Mouse (Mus musculus): ENCODE results near the gene Pum2.

The Pum2 gene

GRCm38 (mm10) chr12:8760561-8760960 is 86.6 kb downstream of the Pum2 start:
- no peak for DNase-seq (ENCODE audit: low read depth, low spot score)

GRCm38 (mm10) chr12:8761058-8761457 is 87.1 kb downstream of the Pum2 start:
- no peak for DNase-seq (ENCODE audit: low read depth, low spot score)

- DNase-seq (ENCODE audit: low read depth, low spot score): no peak
Observed at GRCm38 (mm10) chr12:8762667-8763066, 88.7 kb downstream of the Pum2 start.

- no peak for DNase-seq (ENCODE audit: low read depth, low spot score)
Observed at GRCm38 (mm10) chr12:8764221-8764930, 90.4 kb downstream of the Pum2 start.

GRCm38 (mm10) chr12:8770946-8771843 is 97.3 kb downstream of the Pum2 start, which contains the start of gene Sdc1:
Gene Sdc1, plus strand, starts transcription at chr12:8771323.
- no peak for DNase-seq (ENCODE audit: low read depth, low spot score)

GRCm38 (mm10) chr12:8771844-8772380 is 98.0 kb downstream of the Pum2 start:
- no peak for DNase-seq (ENCODE audit: low read depth, low spot score)

GRCm38 (mm10) chr12:8772451-8773143 is 98.7 kb downstream of the Pum2 start:
- DNase-seq (ENCODE audit: low read depth, low spot score): no peak

- DNase-seq (ENCODE audit: low read depth, low spot score): no peak
Observed at GRCm38 (mm10) chr12:8773336-8773735, 99.4 kb downstream of the Pum2 start.

GRCm38 (mm10) chr12:8774183-8774582 is 100.2 kb downstream of the Pum2 start:
- no peak for DNase-seq (ENCODE audit: low read depth, low spot score)

GRCm38 (mm10) chr12:8776206-8776605 is 102.3 kb downstream of the Pum2 start:
- DNase-seq (ENCODE audit: low read depth, low spot score): no peak

- no peak for DNase-seq (ENCODE audit: low read depth, low spot score)
Observed at GRCm38 (mm10) chr12:8776741-8777140, 102.8 kb downstream of the Pum2 start.

- no peak for DNase-seq (ENCODE audit: low read depth, low spot score)
Observed at GRCm38 (mm10) chr12:8778106-8778505, 104.2 kb downstream of the Pum2 start.

- DNase-seq (ENCODE audit: low read depth, low spot score): no peak
Observed at GRCm38 (mm10) chr12:8779851-8780250, 105.9 kb downstream of the Pum2 start.

GRCm38 (mm10) chr12:8781121-8781520 is 107.2 kb downstream of the Pum2 start:
- DNase-seq (ENCODE audit: low read depth, low spot score): no peak

- peak; percentile 66 for DNase-seq (ENCODE audit: low read depth, low spot score)
Observed at GRCm38 (mm10) chr12:8781681-8782378, 107.9 kb downstream of the Pum2 start.

GRCm38 (mm10) chr12:8782565-8782964 is 108.6 kb downstream of the Pum2 start:
- DNase-seq (ENCODE audit: low read depth, low spot score): no peak

GRCm38 (mm10) chr12:8784189-8784588 is 110.3 kb downstream of the Pum2 start:
- DNase-seq (ENCODE audit: low read depth, low spot score): no peak

- DNase-seq (ENCODE audit: low read depth, low spot score): no peak
Observed at GRCm38 (mm10) chr12:8786476-8786875, 112.5 kb downstream of the Pum2 start.

- peak; percentile 47 for DNase-seq (ENCODE audit: low read depth, low spot score)
Observed at GRCm38 (mm10) chr12:8786984-8787730, 113.2 kb downstream of the Pum2 start.

GRCm38 (mm10) chr12:8788469-8788868 is 114.5 kb downstream of the Pum2 start:
- DNase-seq (ENCODE audit: low read depth, low spot score): no peak

All from skeletal muscle tissue, adult 2 months (tissue).